Mouse (Mus musculus) ES-Bruce4 (cell line): ENCODE results near the gene Zfp212.

ENCODE experiments used
- CTCF ChIP-seq: IDR thresholded peaks from one replicate; pipeline ENCODE4 v1.8.1; 2011; ENCODE audit warnings: low read depth, low read length
- EP300 ChIP-seq: IDR thresholded peaks from 2 replicates; pipeline ENCODE4 v1.6.1; 2011; ENCODE audit warnings: low read depth, low read length; ENCODE audit not compliant: insufficient read depth
- POLR2A ChIP-seq: IDR thresholded peaks from one replicate; pipeline ENCODE4 v1.8.1; 2011; ENCODE audit warnings: low read length; ENCODE audit not compliant: insufficient read depth

DNA sequence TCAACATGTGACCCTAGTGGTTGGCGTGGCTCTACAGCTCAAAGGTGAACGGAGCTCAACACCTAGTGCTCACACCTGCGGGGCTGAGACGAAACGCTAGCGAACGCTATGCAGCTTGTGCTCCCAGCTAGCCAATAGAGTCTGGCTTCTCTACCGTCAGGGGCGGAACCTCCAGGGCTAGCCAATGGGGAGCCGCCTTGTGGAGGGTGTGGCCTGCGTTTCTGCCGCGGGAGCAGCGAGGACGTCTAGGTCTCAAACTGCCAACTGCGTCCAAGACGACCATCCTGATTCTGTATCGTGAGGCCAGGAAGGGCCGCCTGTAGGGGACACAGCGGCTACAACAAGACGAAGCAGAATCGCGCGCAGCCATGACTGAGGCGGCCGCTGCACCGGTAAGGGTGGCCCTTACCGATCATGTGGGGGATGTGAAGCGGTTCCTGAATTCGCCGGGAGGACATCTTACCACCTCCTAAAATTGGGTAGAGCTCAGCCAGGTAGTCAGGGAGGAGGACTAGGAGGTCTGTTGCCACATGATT lies 33.0 kb downstream of the Zfp212 start, which contains the start of gene Zfp956:
- TF ChIP-seq POLR2A (peak; percentile 62), CTCF (no peak), EP300 (no peak)
